Mouse (Mus musculus) neural tube, embryonic 13.5 days (tissue): Measurements from ENCODE around the gene Itpr2. TPM values are rescaled to one million over a fixed set of nuclear protein-coding genes. Genes with fewer than 3 reads are reported as not detected.

ENCODE experiments used
- ATAC-seq: fragments of 200-750 bp; cut with Nextera tagmentation; 2 replicates; pipeline ENCODE4 v1.8.0; 2017; ENCODE audit warnings: low read depth, mild to moderate bottlenecking, moderate TSS enrichment, moderate library complexity
- H3K27ac ChIP-seq: fragments of 300-500 bp; sonication (generic); replicated peaks from 2 replicates; pipeline ENCODE4 v1.5.1; 2015; ENCODE audit warnings: moderate library complexity, mild to moderate bottlenecking, inconsistent platforms
- H3K27me3 ChIP-seq: fragments of 300-500 bp; sonication (generic); 2 replicates; pipeline ENCODE4 v1.6.1; 2015; ENCODE audit warnings: mild to moderate bottlenecking, inconsistent platforms
- H3K36me3 ChIP-seq: fragments of 300-500 bp; sonication (generic); 2 replicates; pipeline ENCODE4 v1.6.1; 2015; ENCODE audit warnings: mild to moderate bottlenecking, inconsistent platforms
- H3K4me1 ChIP-seq: fragments of 300-500 bp; sonication (generic); replicated peaks from 2 replicates; pipeline ENCODE4 v1.6.1; 2015; ENCODE audit warnings: inconsistent platforms
- H3K4me2 ChIP-seq: fragments of 300-500 bp; sonication (generic); 2 replicates; pipeline ENCODE4 v1.6.1; 2015; ENCODE audit warnings: inconsistent platforms, mild to moderate bottlenecking, moderate library complexity
- H3K4me3 ChIP-seq: fragments of 300-500 bp; sonication (generic); 2 replicates; pipeline ENCODE4 v1.5.1; 2015; ENCODE audit warnings: mild to moderate bottlenecking, inconsistent platforms
- H3K9ac ChIP-seq: fragments of 300-500 bp; sonication (generic); 2 replicates; pipeline ENCODE4 v1.6.1; 2015; ENCODE audit warnings: moderate library complexity, mild to moderate bottlenecking, inconsistent platforms
- H3K9me3 ChIP-seq: fragments of 300-500 bp; sonication (generic); 2 replicates; pipeline ENCODE4 v1.6.1; 2016; ENCODE audit warnings: inconsistent platforms
- WGBS: fragments of 180-500 bp; shearing (Covaris S2); methylation state at CpG from one replicate; pipeline ENCODE4 v1.1.7; 2015; 5-methylcytosine and 5-hydroxymethylcytosine counted together
- polyA plus RNA-seq: library from polyadenylated mRNA; unstranded; fragments of >200 nt; fragmentation: Nextera tagmentation; extraction: Ambion mirVana; gene quantifications from 2 replicates; pipeline ENCODE4 v1.2.1, GENCODE M21; 2015

The Itpr2 gene
- polyA plus RNA-seq, 1 experiment from 2014 or later: 5.5 TPM

DNA sequence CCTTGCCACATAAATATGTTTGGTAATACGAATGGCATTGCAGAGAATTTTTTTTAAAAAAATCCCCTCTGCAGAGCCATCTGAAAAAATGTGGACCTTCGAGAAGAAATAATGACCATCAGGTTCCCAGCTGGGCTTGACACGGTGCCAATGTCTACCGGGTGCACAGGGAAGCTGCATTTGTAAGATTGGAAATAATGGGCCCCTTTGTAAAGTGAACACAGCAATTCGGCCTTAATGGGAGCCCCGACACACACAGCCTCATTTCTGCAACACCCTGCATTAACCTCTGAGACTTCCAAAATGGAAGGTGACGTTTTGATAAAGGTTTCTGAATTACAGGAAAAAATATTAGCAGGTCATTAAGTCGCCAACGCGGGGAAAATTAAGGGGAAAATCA is 97.9 kb downstream of the Itpr2 start:
- ATAC-seq: no peak
- no peaks in the 10 kb centered on the region for H3K27me3 ChIP-seq
- 33% methylated on average over 10 of the region's 10 CpGs for WGBS
- no peak overlapping the region for H3K9ac ChIP-seq
- no peaks in the 10 kb centered on the region for H3K36me3 ChIP-seq
- no peak overlapping the region for H3K4me2 ChIP-seq
- H3K4me1 ChIP-seq: peaks cover 16% of the 10 kb centered on the region
- no peak overlapping the region for H3K4me3 ChIP-seq
- no peaks in the 10 kb centered on the region for H3K9me3 ChIP-seq
- H3K27ac ChIP-seq: no peak overlapping the region

GRCm38 (mm10) chr6:146402905-146403642 is 98.9 kb downstream of the Itpr2 start:
- peaks cover 16% of the 10 kb centered on the region for H3K4me1 ChIP-seq
- H3K9ac ChIP-seq: no peak overlapping the region
- no peaks in the 10 kb centered on the region for H3K9me3 ChIP-seq
- H3K36me3 ChIP-seq: no peaks in the 10 kb centered on the region
- H3K27ac ChIP-seq: no peak overlapping the region
- no peaks in the 10 kb centered on the region for H3K27me3 ChIP-seq
- ATAC-seq: 0 out of 2 replicates have a peak, but pooled peaks have one; percentile 47
- no peak overlapping the region for H3K4me2 ChIP-seq
- H3K4me3 ChIP-seq: no peak overlapping the region
- WGBS: 55% methylated on average over 6 of the region's 6 CpGs

DNA sequence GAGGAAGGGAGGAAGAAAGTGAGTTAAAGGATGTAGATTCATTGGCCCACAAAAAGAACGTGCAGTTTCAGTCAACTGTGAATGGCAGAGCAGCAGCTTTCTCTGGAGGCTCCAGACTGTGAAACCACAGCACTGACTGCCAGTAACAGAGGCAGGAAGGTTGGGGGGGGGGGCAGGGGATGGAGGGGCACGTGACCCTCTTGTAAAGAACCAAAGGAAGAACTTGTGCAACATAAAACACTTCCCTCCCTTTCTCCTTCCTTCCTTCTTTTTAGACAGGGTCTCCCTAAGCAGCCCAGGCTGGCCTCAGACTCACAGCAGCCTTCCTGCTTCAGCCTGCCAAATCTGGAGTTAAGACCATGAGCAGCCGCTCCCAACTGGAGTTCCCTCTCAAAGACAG is 104.2 kb downstream of the Itpr2 start:
- Histone ChIP-seq H3K27ac (no peak overlapping the region), H3K4me2 (no peak overlapping the region), H3K36me3 (no peaks in the 10 kb centered on the region), H3K4me3 (no peak overlapping the region), H3K4me1 (no peaks in the 10 kb centered on the region), H3K9ac (no peak overlapping the region), H3K9me3 (no peaks in the 10 kb centered on the region), H3K27me3 (no peaks in the 10 kb centered on the region)
- ATAC-seq: no peak
- 80% methylated on average over 3 of the region's 3 CpGs for WGBS

GRCm38 (mm10) chr6:146396253-146396652 is 105.8 kb downstream of the Itpr2 start:
- H3K27ac ChIP-seq: no peak overlapping the region
- H3K4me3 ChIP-seq: no peak overlapping the region
- H3K9me3 ChIP-seq: no peaks in the 10 kb centered on the region
- no peak for ATAC-seq
- H3K36me3 ChIP-seq: no peaks in the 10 kb centered on the region
- no peak overlapping the region for H3K9ac ChIP-seq
- no peaks in the 10 kb centered on the region for H3K4me1 ChIP-seq
- H3K4me2 ChIP-seq: no peak overlapping the region
- no peaks in the 10 kb centered on the region for H3K27me3 ChIP-seq
- 79% methylated on average over 5 of the region's 5 CpGs for WGBS

DNA sequence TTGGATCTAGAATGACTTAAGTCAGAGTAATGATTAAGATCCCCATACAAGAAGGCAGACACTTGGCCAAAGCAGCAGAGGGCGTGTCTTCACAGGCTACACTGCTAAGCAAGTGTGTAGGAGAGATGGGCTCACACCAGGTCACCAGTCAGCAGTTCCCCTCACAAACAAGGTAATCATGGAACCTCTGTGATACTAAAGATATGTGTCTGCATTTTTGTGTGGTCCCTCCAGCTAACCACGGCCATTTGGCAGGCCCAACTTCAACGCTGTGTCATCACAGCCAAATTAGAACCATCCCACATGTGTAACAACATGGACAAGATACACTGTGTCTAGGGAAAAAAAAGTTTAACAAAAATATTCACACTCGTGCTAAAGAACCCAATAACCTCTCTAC is 106.4 kb downstream of the Itpr2 start:
- Histone ChIP-seq H3K27ac (no peak overlapping the region), H3K4me1 (no peaks in the 10 kb centered on the region), H3K27me3 (no peaks in the 10 kb centered on the region), H3K36me3 (no peaks in the 10 kb centered on the region), H3K9me3 (no peaks in the 10 kb centered on the region), H3K4me2 (no peak overlapping the region), H3K9ac (no peak overlapping the region), H3K4me3 (no peak overlapping the region)
- 89% methylated on average over 4 of the region's 4 CpGs for WGBS
- no peak for ATAC-seq

- no peaks in the 10 kb centered on the region for H3K27me3 ChIP-seq
- H3K4me1 ChIP-seq: peaks cover 4% of the 10 kb centered on the region
- ATAC-seq: no peak
- no peak overlapping the region for H3K9ac ChIP-seq
- H3K36me3 ChIP-seq: no peaks in the 10 kb centered on the region
- H3K27ac ChIP-seq: no peak overlapping the region
- no peak overlapping the region for H3K4me2 ChIP-seq
- H3K4me3 ChIP-seq: no peak overlapping the region
- no peaks in the 10 kb centered on the region for H3K9me3 ChIP-seq
- WGBS: 78% methylated on average over 2 of the region's 2 CpGs
Observed at GRCm38 (mm10) chr6:146392188-146392587, 109.8 kb downstream of the Itpr2 start.

DNA sequence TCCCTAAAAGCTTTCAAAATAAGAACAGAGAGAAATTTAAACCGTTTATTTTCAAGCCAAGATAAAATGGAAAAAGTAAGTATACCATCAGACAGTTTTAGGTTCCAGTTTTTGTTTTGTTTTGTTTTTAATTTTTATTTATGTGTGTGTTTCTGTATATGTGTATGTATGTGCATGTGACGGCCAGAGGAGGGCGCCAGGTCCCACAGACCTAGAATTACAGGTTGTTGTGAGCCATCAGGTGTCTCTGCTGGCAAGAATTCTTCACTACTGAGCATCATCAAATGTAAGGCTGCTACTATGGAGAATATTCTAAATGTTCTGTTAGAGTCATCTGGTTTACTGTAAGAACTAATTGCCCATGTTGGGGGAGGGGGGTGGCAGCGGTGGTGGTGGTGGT is 111.9 kb downstream of the Itpr2 start:
- Histone ChIP-seq H3K36me3 (no peaks in the 10 kb centered on the region), H3K9me3 (no peaks in the 10 kb centered on the region), H3K9ac (no peak overlapping the region), H3K4me3 (no peak overlapping the region), H3K4me2 (no peak overlapping the region), H3K4me1 (peaks cover 9% of the 10 kb centered on the region), H3K27ac (no peak overlapping the region), H3K27me3 (no peaks in the 10 kb centered on the region)
- WGBS: 88% methylated on average over 4 of the region's 4 CpGs
- ATAC-seq: no peak

- Histone ChIP-seq H3K36me3 (no peaks in the 10 kb centered on the region), H3K27me3 (no peaks in the 10 kb centered on the region), H3K9me3 (no peaks in the 10 kb centered on the region), H3K27ac (no peak overlapping the region), H3K4me2 (no peak overlapping the region), H3K4me3 (no peak overlapping the region), H3K9ac (no peak overlapping the region), H3K4me1 (peaks cover 9% of the 10 kb centered on the region)
- ATAC-seq: peak; percentile 36; the same call in 1 of the 2 replicates
- 81% methylated on average over 4 of the region's 4 CpGs for WGBS
Observed at GRCm38 (mm10) chr6:146388010-146388409, 114.0 kb downstream of the Itpr2 start.

DNA sequence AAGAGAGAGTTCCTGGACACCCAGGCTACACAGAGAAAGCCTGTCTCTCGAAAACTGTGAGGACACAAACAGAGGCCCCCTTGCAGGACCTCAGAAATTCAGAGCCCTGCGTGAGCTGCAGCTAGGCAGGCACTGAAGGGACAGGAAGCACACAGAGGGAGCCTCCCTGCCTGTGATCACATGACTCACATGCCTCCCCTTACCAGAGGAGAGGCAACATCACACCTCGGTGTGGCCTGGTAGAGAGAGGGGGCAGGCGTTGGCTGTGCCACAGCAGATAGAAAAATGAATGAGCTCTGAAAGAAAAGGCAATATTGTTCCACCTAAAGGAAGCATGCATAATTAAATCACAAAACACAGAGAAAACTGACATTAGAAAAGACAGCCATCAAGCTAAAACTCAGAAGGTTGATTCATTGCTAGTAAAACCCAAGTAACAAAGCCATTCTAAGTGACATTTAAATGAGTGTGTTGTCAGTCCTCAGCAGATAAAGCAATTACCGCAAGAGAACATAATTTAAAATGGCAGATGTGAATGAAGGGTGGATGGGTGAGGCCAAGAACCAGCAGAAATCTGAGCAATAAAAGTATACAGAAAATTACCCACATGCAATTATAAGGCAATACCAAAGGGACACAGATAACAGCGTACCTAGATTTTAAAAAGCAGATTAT is 114.8 kb downstream of the Itpr2 start:
- no peak overlapping the region for H3K4me2 ChIP-seq
- WGBS: 21% methylated on average over 6 of the region's 6 CpGs
- H3K27me3 ChIP-seq: no peaks in the 10 kb centered on the region
- no peaks in the 10 kb centered on the region for H3K36me3 ChIP-seq
- ATAC-seq: peak; percentile 63; the same call in 1 of the 2 replicates
- H3K4me3 ChIP-seq: no peak overlapping the region
- H3K4me1 ChIP-seq: peaks cover 9% of the 10 kb centered on the region
- H3K9ac ChIP-seq: no peak overlapping the region
- no peaks in the 10 kb centered on the region for H3K9me3 ChIP-seq
- 0 out of 2 replicates have a peak overlapping the region, but pooled peaks have one; percentile 9 for H3K27ac ChIP-seq

DNA sequence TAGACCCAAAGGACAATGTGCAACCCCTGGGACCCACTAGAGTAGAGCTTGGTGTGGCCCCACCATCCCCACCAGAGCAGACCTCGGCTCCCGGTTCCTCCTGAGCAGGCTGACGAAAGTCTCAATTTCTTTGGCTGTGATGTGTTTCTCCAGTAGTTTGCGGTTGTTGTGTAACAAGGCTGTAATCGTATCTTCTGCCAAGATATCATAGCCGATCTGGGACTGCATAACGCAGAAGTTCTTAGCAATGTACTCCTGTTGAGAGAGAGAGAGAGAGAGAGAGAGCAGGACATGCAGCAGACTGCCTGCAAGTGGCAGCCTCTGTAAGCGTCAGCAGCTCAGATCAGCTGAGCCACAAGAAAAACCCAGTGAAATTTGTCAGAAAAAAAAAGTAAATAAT is 122.8 kb downstream of the Itpr2 start:
- no peak for ATAC-seq
- 89% methylated on average over 8 of the region's 8 CpGs for WGBS
- H3K9ac ChIP-seq: no peak overlapping the region

GRCm38 (mm10) chr6:146371511-146371910 is 130.5 kb downstream of the Itpr2 start:
- ATAC-seq: no peak
- 66% methylated on average over 2 of the region's 2 CpGs for WGBS
- Histone ChIP-seq H3K4me2 (no peak overlapping the region), H3K27ac (no peak overlapping the region), H3K9ac (no peak overlapping the region), H3K4me1 (no peaks in the 10 kb centered on the region), H3K4me3 (no peak overlapping the region), H3K9me3 (no peaks in the 10 kb centered on the region), H3K27me3 (no peaks in the 10 kb centered on the region), H3K36me3 (no peaks in the 10 kb centered on the region)

More for the DNA sequence above, 122.8 kb downstream of the Itpr2 start:
- H3K27me3 ChIP-seq: no peaks in the 10 kb centered on the region
- H3K4me2 ChIP-seq: no peak overlapping the region
- H3K4me3 ChIP-seq: no peak overlapping the region
- no peaks in the 10 kb centered on the region for H3K4me1 ChIP-seq
- H3K9me3 ChIP-seq: no peaks in the 10 kb centered on the region
- no peaks in the 10 kb centered on the region for H3K36me3 ChIP-seq
- H3K27ac ChIP-seq: no peak overlapping the region

GRCm38 (mm10) chr6:146366180-146366579 is 135.8 kb downstream of the Itpr2 start:
- H3K4me1 ChIP-seq: no peaks in the 10 kb centered on the region
- ATAC-seq: no peak
- no peak overlapping the region for H3K27ac ChIP-seq
- H3K9ac ChIP-seq: no peak overlapping the region
- H3K27me3 ChIP-seq: no peaks in the 10 kb centered on the region
- no peaks in the 10 kb centered on the region for H3K9me3 ChIP-seq
- WGBS: 88% methylated on average over 4 of the region's 4 CpGs
- H3K4me2 ChIP-seq: no peak overlapping the region
- H3K4me3 ChIP-seq: no peak overlapping the region
- H3K36me3 ChIP-seq: no peaks in the 10 kb centered on the region
